Mouse (Mus musculus): Measurements from ENCODE around the gene Chst13. TPM values are rescaled to one million over a fixed set of nuclear protein-coding genes. Genes with fewer than 3 reads are reported as not detected.

The Chst13 gene
- not detected in 2 replicates for polyA plus RNA-seq (2015; fragmentation: Nextera tagmentation; extraction: Ambion mirVana)

DNA sequence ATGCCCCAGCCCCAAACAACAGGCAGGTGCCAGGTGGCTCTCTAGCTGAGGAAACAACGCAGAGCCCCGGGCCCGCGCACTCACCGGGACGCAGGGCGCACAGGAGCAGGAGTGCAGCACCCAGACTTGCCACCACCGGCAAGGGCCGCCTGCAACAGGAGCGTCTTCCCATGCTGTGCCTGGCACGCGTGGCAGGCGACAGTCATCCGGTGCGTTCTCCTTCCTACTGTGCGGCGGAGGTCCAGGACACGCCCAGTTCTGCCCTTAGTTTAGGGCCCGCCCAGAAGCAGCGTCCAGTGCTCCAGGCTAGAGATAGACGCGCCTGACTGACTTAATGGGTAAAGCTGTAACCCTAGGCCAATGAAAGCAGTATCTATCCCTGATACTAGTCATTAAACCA lies at the start of gene Chst13:
TSS of gene Chst13 (minus strand) at position 195 of the 400 bp plus-strand sequence.
- WGBS: 11% methylated on average over 22 of the region's 22 CpGs

GRCm38 (mm10) chr6:90374647-90375046 lies 49.7 kb upstream of the Chst13 start:
- Histone ChIP-seq H3K4me1 (replicated peaks) (peaks cover 30% of the 10 kb centered on the region), H3K9ac (replicated peaks) (no peak overlapping the region), H3K4me2 (replicated peaks) (no peak overlapping the region), H3K4me3 (replicated peaks) (no peak overlapping the region), H3K27ac (no peak overlapping the region), H3K36me3 (peaks cover 64% of the 10 kb centered on the region), H3K27me3 (no peaks in the 10 kb centered on the region), H3K9me3 (no peaks in the 10 kb centered on the region)
- 96% methylated on average over 4 of the region's 4 CpGs for WGBS
- no peak for ATAC-seq

More for the DNA sequence above, at the start of gene Chst13:
- Histone ChIP-seq H3K27ac (no peak within 1 kb of the TSS), H3K4me3 (replicated peaks) (no peak within 1 kb of the TSS), H3K9ac (replicated peaks) (no peak within 1 kb of the TSS), H3K27me3 (no peaks in the 10 kb centered on the region; the same call in 1 of the 2 replicates), H3K4me1 (replicated peaks) (no peaks in the 10 kb centered on the region), H3K36me3 (no peaks in the 10 kb centered on the region), H3K9me3 (no peaks in the 10 kb centered on the region), H3K4me2 (replicated peaks) (peak within 1 kb of the TSS; percentile 43)
- no peak for ATAC-seq

DNA sequence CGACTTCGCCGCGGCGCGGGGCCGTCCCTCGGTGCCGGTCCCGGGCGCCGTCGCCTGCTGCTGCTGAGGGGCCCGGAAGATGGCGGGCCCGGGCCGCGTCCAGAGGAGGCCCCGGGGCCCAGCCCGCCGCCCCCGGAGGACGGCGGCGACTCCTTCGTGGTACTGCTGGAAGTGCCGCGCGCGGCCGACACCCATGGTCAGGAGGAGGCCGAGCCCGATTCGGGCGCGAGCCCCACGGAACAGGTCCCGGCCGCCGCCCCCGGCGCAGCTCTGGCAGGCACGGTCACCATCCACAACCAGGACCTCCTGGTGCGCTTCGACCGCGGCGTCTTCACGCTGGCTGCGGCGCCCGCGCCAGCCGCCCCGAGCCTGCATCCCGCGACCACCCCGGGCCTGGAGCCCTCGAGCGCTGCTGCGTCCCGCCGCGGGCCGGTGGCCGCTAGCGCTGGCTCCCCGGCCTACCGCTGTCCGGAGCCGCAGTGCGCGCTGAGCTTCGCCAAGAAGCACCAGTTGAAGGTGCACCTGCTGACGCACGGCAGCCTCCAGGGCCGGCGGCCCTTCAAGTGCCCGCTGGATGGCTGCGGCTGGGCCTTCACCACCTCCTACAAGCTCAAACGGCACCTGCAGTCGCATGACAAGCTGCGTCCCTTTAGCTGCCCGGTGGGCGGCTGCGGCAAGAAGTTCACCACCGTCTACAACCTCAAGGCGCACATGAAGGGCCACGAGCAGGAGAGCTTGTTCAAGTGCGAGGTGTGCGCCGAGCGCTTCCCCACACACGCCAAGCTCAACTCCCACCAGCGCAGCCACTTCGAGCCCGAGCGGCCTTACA lies 45.0 kb upstream of the Chst13 start:
- peak; percentile 88 for ATAC-seq
- Histone ChIP-seq H3K4me1 (replicated peaks) (peaks cover 33% of the 10 kb centered on the region), H3K4me2 (replicated peaks) (peak overlapping the region; percentile 98), H3K27ac (peak overlapping the region; percentile 83), H3K36me3 (peaks cover 24% of the 10 kb centered on the region), H3K27me3 (no peaks in the 10 kb centered on the region), H3K4me3 (replicated peaks) (peak overlapping the region; percentile 95), H3K9me3 (no peaks in the 10 kb centered on the region), H3K9ac (replicated peaks) (peak overlapping the region; percentile 88)
- WGBS: under 1% methylated on average over 85 of the region's 98 CpGs

- Histone ChIP-seq H3K27ac (peak within 1 kb of the TSS; percentile 83), H3K4me3 (replicated peaks) (peak within 1 kb of the TSS; percentile 95), H3K36me3 (peaks cover 16% of the 10 kb centered on the region), H3K4me2 (replicated peaks) (peak within 1 kb of the TSS; percentile 98), H3K4me1 (replicated peaks) (peaks cover 33% of the 10 kb centered on the region), H3K9ac (replicated peaks) (peak within 1 kb of the TSS; percentile 88), H3K9me3 (no peaks in the 10 kb centered on the region), H3K27me3 (no peaks in the 10 kb centered on the region)
- 6% methylated on average over 41 of the region's 41 CpGs for WGBS
- ATAC-seq: peak; percentile 98
Observed at GRCm38 (mm10) chr6:90368976-90369724, 44.2 kb upstream of the Chst13 start, which contains the start of gene Zxdc. Zxdc (plus strand) TSS chr6:90369492.

- no peak overlapping the region for H3K4me3 ChIP-seq (replicated peaks)
- H3K27ac ChIP-seq: no peak overlapping the region
- ATAC-seq: no peak
- 86% methylated on average over 5 of the region's 5 CpGs for WGBS
- H3K4me1 ChIP-seq (replicated peaks): 0 out of 2 replicates have a peak, but pooled peaks cover 7% of the 10 kb centered on the region
- H3K9me3 ChIP-seq: no peaks in the 10 kb centered on the region
- no peak overlapping the region for H3K4me2 ChIP-seq (replicated peaks)
- H3K9ac ChIP-seq (replicated peaks): no peak overlapping the region
- no peaks in the 10 kb centered on the region for H3K27me3 ChIP-seq
- H3K36me3 ChIP-seq: no peaks in the 10 kb centered on the region
Observed at GRCm38 (mm10) chr6:90363301-90363700, 38.3 kb upstream of the Chst13 start.

GRCm38 (mm10) chr6:90360922-90361614 lies 36.1 kb upstream of the Chst13 start:
- no peak for ATAC-seq

GRCm38 (mm10) chr6:90360024-90360781 lies 35.2 kb upstream of the Chst13 start:
- 0 out of 2 replicates have a peak, but pooled peaks cover 7% of the 10 kb centered on the region for H3K4me1 ChIP-seq (replicated peaks)
- WGBS: 61% methylated on average over 7 of the region's 7 CpGs
- H3K9ac ChIP-seq (replicated peaks): no peak overlapping the region
- peak; percentile 51; the same call in 1 of the 2 replicates for ATAC-seq
- no peak overlapping the region for H3K27ac ChIP-seq
- no peaks in the 10 kb centered on the region for H3K36me3 ChIP-seq
- no peaks in the 10 kb centered on the region for H3K27me3 ChIP-seq
- H3K4me2 ChIP-seq (replicated peaks): no peak overlapping the region
- no peak overlapping the region for H3K4me3 ChIP-seq (replicated peaks)
- H3K9me3 ChIP-seq: no peaks in the 10 kb centered on the region

More at GRCm38 (mm10) chr6:90360922-90361614, 36.1 kb upstream of the Chst13 start:
- no peak overlapping the region for H3K4me2 ChIP-seq (replicated peaks)
- no peak overlapping the region for H3K9ac ChIP-seq (replicated peaks)
- H3K4me3 ChIP-seq (replicated peaks): no peak overlapping the region
- H3K9me3 ChIP-seq: no peaks in the 10 kb centered on the region
- 0 out of 2 replicates have a peak, but pooled peaks cover 7% of the 10 kb centered on the region for H3K4me1 ChIP-seq (replicated peaks)
- no peak overlapping the region for H3K27ac ChIP-seq
- WGBS: 91% methylated on average over 6 of the region's 6 CpGs
- no peaks in the 10 kb centered on the region for H3K27me3 ChIP-seq
- no peaks in the 10 kb centered on the region for H3K36me3 ChIP-seq

GRCm38 (mm10) chr6:90359445-90359844 lies 34.5 kb upstream of the Chst13 start:
- 0 out of 2 replicates have a peak, but pooled peaks cover 7% of the 10 kb centered on the region for H3K4me1 ChIP-seq (replicated peaks)
- H3K4me2 ChIP-seq (replicated peaks): no peak overlapping the region
- no peaks in the 10 kb centered on the region for H3K27me3 ChIP-seq
- H3K36me3 ChIP-seq: no peaks in the 10 kb centered on the region
- no peak overlapping the region for H3K27ac ChIP-seq
- no peaks in the 10 kb centered on the region for H3K9me3 ChIP-seq
- WGBS: 56% methylated on average over 2 of the region's 2 CpGs
- no peak overlapping the region for H3K9ac ChIP-seq (replicated peaks)
- no peak overlapping the region for H3K4me3 ChIP-seq (replicated peaks)
- ATAC-seq: no peak

DNA sequence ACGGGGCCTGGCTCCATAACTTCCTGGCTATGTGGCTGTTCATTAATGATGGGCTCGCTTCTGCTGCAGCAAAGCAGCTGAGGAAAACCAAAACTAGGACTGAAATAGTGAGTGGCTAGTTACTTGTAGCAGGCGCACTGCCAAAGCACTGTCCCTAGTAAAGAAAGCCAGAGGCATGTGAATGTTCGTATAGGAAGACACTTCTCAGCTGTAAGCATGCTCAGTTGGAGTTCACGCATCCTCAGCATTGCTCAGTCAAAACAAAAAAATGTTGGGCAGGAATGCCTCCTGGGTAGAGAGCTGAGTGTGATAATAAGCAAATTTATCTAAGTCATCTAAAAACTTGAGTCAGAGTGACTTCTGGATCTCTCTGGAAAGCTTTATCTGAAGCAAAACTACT lies 33.2 kb upstream of the Chst13 start:
- no peak overlapping the region for H3K9ac ChIP-seq (replicated peaks)

GRCm38 (mm10) chr6:90350011-90350410 lies 25.0 kb upstream of the Chst13 start:
- 63% methylated on average over 2 of the region's 2 CpGs for WGBS

More for the DNA sequence above, 33.2 kb upstream of the Chst13 start:
- 79% methylated on average over 5 of the region's 5 CpGs for WGBS
- Histone ChIP-seq H3K9me3 (no peaks in the 10 kb centered on the region), H3K27me3 (no peaks in the 10 kb centered on the region), H3K4me1 (replicated peaks) (0 out of 2 replicates have a peak, but pooled peaks cover 7% of the 10 kb centered on the region), H3K4me2 (replicated peaks) (no peak overlapping the region), H3K27ac (no peak overlapping the region), H3K4me3 (replicated peaks) (no peak overlapping the region), H3K36me3 (no peaks in the 10 kb centered on the region)
- ATAC-seq: no peak

GRCm38 (mm10) chr6:90348500-90348899 lies 23.5 kb upstream of the Chst13 start:
- Histone ChIP-seq H3K9ac (replicated peaks) (no peak overlapping the region), H3K36me3 (no peaks in the 10 kb centered on the region), H3K4me2 (replicated peaks) (no peak overlapping the region), H3K27me3 (no peaks in the 10 kb centered on the region), H3K4me1 (replicated peaks) (no peaks in the 10 kb centered on the region), H3K9me3 (no peaks in the 10 kb centered on the region), H3K4me3 (replicated peaks) (no peak overlapping the region), H3K27ac (no peak overlapping the region)
- no peak for ATAC-seq
- WGBS: 86% methylated on average over 4 of the region's 4 CpGs

More at GRCm38 (mm10) chr6:90350011-90350410, 25.0 kb upstream of the Chst13 start:
- no peaks in the 10 kb centered on the region for H3K4me1 ChIP-seq (replicated peaks)
- H3K9me3 ChIP-seq: no peaks in the 10 kb centered on the region
- H3K9ac ChIP-seq (replicated peaks): no peak overlapping the region
- no peak overlapping the region for H3K27ac ChIP-seq
- H3K4me3 ChIP-seq (replicated peaks): no peak overlapping the region
- ATAC-seq: no peak
- H3K36me3 ChIP-seq: no peaks in the 10 kb centered on the region
- H3K4me2 ChIP-seq (replicated peaks): no peak overlapping the region
- H3K27me3 ChIP-seq: no peaks in the 10 kb centered on the region

Measured in midbrain, embryonic 13.5 days (tissue).